Comparison of ENCODE assay signal across 27 mouse cellular contexts in the genomic region with DNA sequence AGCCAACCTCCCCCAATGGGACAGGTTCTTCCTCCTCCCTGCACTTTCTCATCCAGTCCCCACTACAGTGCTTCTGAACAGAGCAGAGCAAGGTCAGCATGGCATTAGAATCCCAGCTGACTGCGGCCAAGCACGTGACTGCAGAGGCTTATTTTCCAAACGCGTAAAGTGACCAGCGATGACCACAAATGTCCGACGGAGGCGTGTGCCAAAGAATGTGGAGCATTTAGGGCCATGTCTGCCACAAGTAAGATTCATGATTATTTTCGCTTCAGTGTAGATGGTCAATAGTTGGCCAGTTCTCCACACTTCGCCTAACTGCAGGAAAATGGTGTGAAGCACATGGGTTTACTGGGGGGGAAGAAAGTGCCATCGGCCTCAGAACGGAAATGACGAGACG.
DNase-seq lines count a peak whose midpoint lies in the region; ATAC-seq and TF ChIP-seq lines count a peak whose summit lies in the region.
"Had no signal": no experiment of that assay in that cellular context is flagged by ENCODE, and none has a peak within 500 bp of the region (broad histone marks: within the 10 kb centered on the region; RNA-seq: fewer than 3 reads in every experiment).

No protein-coding gene starts in this region.

- intact Hi-C loops in gastrocnemius, adult 2 months (cut with DNase I): loop anchor here (5.0 kb wide), 1 partner anchor 264 kb away; no protein-coding TSS in a partner anchor

- WGBS in kidney, embryonic 14.5 days: 80% methylated on average over 14 of the region's 14 CpGs
- WGBS in kidney, postnatal 0 days: 78% methylated on average over 14 of the region's 14 CpGs
- WGBS in forebrain, embryonic 14.5 days: 92% methylated on average over 14 of the region's 14 CpGs

- peak; percentile 24 for DNase-seq in gastrocnemius, adult 2 months
- DNase-seq in gastrocnemius, adult 8-10 months (ENCODE audit: low spot score in 2 of 2): no peak
- DNase-seq in kidney, adult 18-20 months: peak; percentile 17
- DNase-seq in kidney, postnatal 0 days (ENCODE audit: low spot score): peak; percentile 20
- DNase-seq in kidney, postnatal 4 days: peak; percentile 22 to 44
- no peak for DNase-seq in forebrain, embryonic 14.5 days (ENCODE audit: low spot score)
- DNase-seq: adrenal gland, postnatal 10 days; cerebellum, adult 8-10 months; cerebellum, postnatal 25 days; embryo, embryonic 11 days; heart, postnatal 4 days; layer of hippocampus, postnatal 36 days; liver, embryonic 13.5 days; lung, adult 18-20 months; midbrain, embryonic 14.5 days; thymus, postnatal 4 days had no signal

- peak overlapping the region; percentile 40; the same call in 1 of the 2 replicates for H3K27ac ChIP-seq in gastrocnemius, adult 2 months
- H3K27ac ChIP-seq in kidney, embryonic 14.5 days (ENCODE audit: low read depth, low read length): no peak overlapping the region
- no peak overlapping the region for H3K27ac ChIP-seq in kidney, postnatal 0 days
- no peak overlapping the region for H3K27ac ChIP-seq in forebrain, embryonic 14.5 days (ENCODE audit: low read depth, low read length)
- H3K27ac ChIP-seq: embryonic facial prominence, embryonic 13.5 days; forebrain, embryonic 10.5 days; hindbrain, embryonic 13.5 days; limb, embryonic 10.5 days; limb, embryonic 15.5 days; liver, embryonic 13.5 days had no signal

- H3K4me2 ChIP-seq in kidney, embryonic 14.5 days (replicated peaks; ENCODE audit: low read depth, low read length): no peak overlapping the region
- no peak overlapping the region for H3K4me2 ChIP-seq in kidney, postnatal 0 days (ENCODE audit: low read length)
- no peak overlapping the region for H3K4me2 ChIP-seq in forebrain, embryonic 14.5 days (ENCODE audit: low read length)
- H3K4me2 ChIP-seq: embryonic facial prominence, embryonic 13.5 days; heart, embryonic 11.5 days; hindbrain, embryonic 13.5 days; limb, embryonic 15.5 days; liver, embryonic 13.5 days had no signal

- TF ChIP-seq CTCF in gastrocnemius, adult 2 months (IDR thresholded peaks at IDR 0.05): no peak
- no peak for TF ChIP-seq CTCF in kidney, postnatal 0 days (IDR thresholded peaks at IDR 0.05; ENCODE audit: low read depth)

- no peaks in the 10 kb centered on the region for H3K4me1 ChIP-seq in kidney, embryonic 14.5 days (ENCODE audit: control insufficient read depth, insufficient read depth, low read length)
- H3K4me1 ChIP-seq in kidney, postnatal 0 days (replicated peaks; ENCODE audit: insufficient read depth, low read length): no peaks in the 10 kb centered on the region
- H3K4me1 ChIP-seq in forebrain, embryonic 14.5 days (ENCODE audit: control insufficient read depth, insufficient read depth, low read length): no peaks in the 10 kb centered on the region
- H3K4me1 ChIP-seq: embryonic facial prominence, embryonic 13.5 days; forebrain, embryonic 10.5 days; hindbrain, embryonic 13.5 days; limb, embryonic 15.5 days had no signal

- peaks cover 13% of the 10 kb centered on the region; the same call in 1 of the 2 replicates for H3K36me3 ChIP-seq in kidney, embryonic 14.5 days (ENCODE audit: control insufficient read depth, insufficient read depth, low read length)
- H3K36me3 ChIP-seq in kidney, postnatal 0 days (ENCODE audit: insufficient read depth, low read length): 0 out of 2 replicates have a peak, but pooled peaks cover 2% of the 10 kb centered on the region
- H3K36me3 ChIP-seq in forebrain, embryonic 14.5 days (ENCODE audit: control insufficient read depth, insufficient read depth, low read length): peaks cover 36% of the 10 kb centered on the region

- peak overlapping the region; percentile 11 for H3K4me3 ChIP-seq in gastrocnemius, adult 2 months
- H3K4me3 ChIP-seq in kidney, embryonic 14.5 days (ENCODE audit: low read length): no peak overlapping the region
- no peak overlapping the region for H3K4me3 ChIP-seq in kidney, postnatal 0 days (replicated peaks; ENCODE audit: low read depth, low read length)
- no peak overlapping the region for H3K4me3 ChIP-seq in forebrain, embryonic 14.5 days (ENCODE audit: low read depth, low read length)
- H3K4me3 ChIP-seq: embryonic facial prominence, embryonic 13.5 days; forebrain, embryonic 10.5 days; hindbrain, embryonic 13.5 days; limb, embryonic 10.5 days; limb, embryonic 15.5 days; liver, embryonic 13.5 days had no signal

- no peaks in the 10 kb centered on the region for H3K9me3 ChIP-seq in kidney, embryonic 14.5 days (ENCODE audit: control insufficient read depth, low read length)
- H3K9me3 ChIP-seq in kidney, postnatal 0 days (replicated peaks; ENCODE audit: low read length): no peaks in the 10 kb centered on the region
- no peaks in the 10 kb centered on the region for H3K9me3 ChIP-seq in forebrain, embryonic 14.5 days (replicated peaks; ENCODE audit: control insufficient read depth, low read length)
- H3K9me3 ChIP-seq: embryonic facial prominence, embryonic 13.5 days; forebrain, embryonic 10.5 days; G1E; hindbrain, embryonic 13.5 days; limb, embryonic 10.5 days; limb, embryonic 15.5 days; liver, embryonic 13.5 days had no signal

- ATAC-seq in kidney, embryonic 14.5 days (ENCODE audit: low FRiP score, low TSS enrichment): no peak
- ATAC-seq in kidney, postnatal 0 days (replicated peaks; ENCODE audit: low FRiP score, low read depth): no peak
- no peak for ATAC-seq in forebrain, embryonic 14.5 days
- ATAC-seq: forebrain, embryonic 16.5 days; lung, postnatal 0 days; Patski had no signal

- H3K27me3 ChIP-seq in kidney, embryonic 14.5 days (ENCODE audit: control insufficient read depth, insufficient read depth, low read length): no peaks in the 10 kb centered on the region
- H3K27me3 ChIP-seq in kidney, postnatal 0 days (ENCODE audit: insufficient read depth, low read length): no peaks in the 10 kb centered on the region
- no peaks in the 10 kb centered on the region for H3K27me3 ChIP-seq in forebrain, embryonic 14.5 days (replicated peaks; ENCODE audit: control insufficient read depth, insufficient read depth, low read length)
- H3K27me3 ChIP-seq: embryonic facial prominence, embryonic 13.5 days; hindbrain, embryonic 13.5 days; limb, embryonic 15.5 days; liver, embryonic 13.5 days; Patski had no signal

- H3K9ac ChIP-seq in kidney, embryonic 14.5 days (ENCODE audit: low read depth, low read length): no peak overlapping the region
- H3K9ac ChIP-seq in kidney, postnatal 0 days (ENCODE audit: low read depth, low read length): no peak overlapping the region
- no peak overlapping the region for H3K9ac ChIP-seq in forebrain, embryonic 14.5 days (ENCODE audit: low read length)
- H3K9ac ChIP-seq: embryonic facial prominence, embryonic 13.5 days; hindbrain, embryonic 13.5 days; limb, embryonic 15.5 days; liver, embryonic 13.5 days had no signal

Comparison
In these comparisons a context has a peak if more than half of its experiments do, and no peak if none do; other contexts are left out.
1. DNase-seq: peak in gastrocnemius, adult 2 months (single experiment), kidney, adult 18-20 months (single experiment), kidney, postnatal 0 days (single experiment) and kidney, postnatal 4 days (2 of 2); none in gastrocnemius, adult 8-10 months (0 of 2) and forebrain, embryonic 14.5 days (single experiment).